Mouse (Mus musculus): ENCODE results near the gene Pdia5. TPM values are rescaled to one million over a fixed set of nuclear protein-coding genes. Genes with fewer than 3 reads are reported as not detected.
A peak's percentile ranks its signal among the peaks of the same experiment; 100 is the strongest.

Pdia5 gene
- total RNA-seq, 2 experiments from 2014 or later, result 1.9 to 2.0 TPM

GRCm38 (mm10) chr16:35360593-35360992, 130.1 kb downstream of the Pdia5 start:
- peak; percentile 20 for DNase-seq (ENCODE audit: low spot score)

GRCm38 (mm10) chr16:35357449-35357848, 133.2 kb downstream of the Pdia5 start:
- DNase-seq (ENCODE audit: low spot score), result no peak

Small RNA genes lying within 50 kb of the gene (microRNA-seq; reads per million reads assigned to microRNA genes)
- not detected for gene Gm25548

Other genes with a start within 250 kb of the Pdia5 start
- 1 to 10 TPM; 4.1 to 5.4 TPM for gene Sec22a, start 127.0 kb downstream of the Pdia5 start, total RNA-seq (2021)
- under 1 TPM; 0.23 to 0.24 TPM for gene Sema5b, start 50.3 kb upstream of the Pdia5 start, total RNA-seq (2021)

All from gastrocnemius, adult 18-20 months (tissue).